Mouse (Mus musculus): ENCODE measurements around the gene H2-M5.

DNA sequence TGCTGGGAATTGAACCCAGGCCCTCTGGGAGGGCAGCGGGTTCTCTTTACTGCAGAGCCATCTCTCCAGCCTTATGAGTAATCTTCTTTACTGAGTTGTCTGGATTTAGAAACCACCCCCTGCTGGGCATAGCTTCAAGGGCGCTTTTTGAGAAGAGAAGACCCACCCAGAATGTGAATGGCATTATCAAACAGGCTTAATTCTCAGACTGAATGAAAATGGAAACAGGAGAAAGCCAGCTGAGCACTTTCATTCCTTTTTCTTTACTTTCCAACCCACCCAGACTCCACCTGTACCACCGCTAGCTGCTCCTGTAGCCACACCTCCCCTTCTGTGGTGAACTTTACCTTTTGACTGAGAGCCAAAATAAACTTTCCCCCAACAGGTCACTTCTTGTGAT, 6.1 kb upstream of the H2-M5 start:
- TF ChIP-seq CTCF (IDR thresholded peaks at IDR 0.05; ENCODE audit: low read depth, low read length) (no peak), GATA1 (IDR thresholded peaks at IDR 0.05; ENCODE audit: borderline replicate concordance, low read length) (no peak), GATA2 (IDR thresholded peaks at IDR 0.05; ENCODE audit: borderline replicate concordance, low read depth, low read length) (no peak), TAL1 (conservative IDR thresholded peaks at IDR 0.05; ENCODE audit: low read depth, low read length) (no peak), POLR2AphosphoS5 (IDR thresholded peaks at IDR 0.05; ENCODE audit: insufficient replicate concordance, low read depth, low read length) (no peak)
